Mouse (Mus musculus) frontal cortex, postnatal 25 days (tissue): Measurements from ENCODE around the gene Olfr315.
"Not testable (repeated sequence)": the region's sequence is repeated elsewhere in the genome, so short reads cannot be mapped to it uniquely, and the experiment has no call there.

Experiments
- DNase-seq, 2 experiments: peaks; one replicate each; pipeline ENCODE4 v3.0.0; 2022; ENCODE audit warnings: low spot score in 2 of 2

Olfr315 gene

DNA sequence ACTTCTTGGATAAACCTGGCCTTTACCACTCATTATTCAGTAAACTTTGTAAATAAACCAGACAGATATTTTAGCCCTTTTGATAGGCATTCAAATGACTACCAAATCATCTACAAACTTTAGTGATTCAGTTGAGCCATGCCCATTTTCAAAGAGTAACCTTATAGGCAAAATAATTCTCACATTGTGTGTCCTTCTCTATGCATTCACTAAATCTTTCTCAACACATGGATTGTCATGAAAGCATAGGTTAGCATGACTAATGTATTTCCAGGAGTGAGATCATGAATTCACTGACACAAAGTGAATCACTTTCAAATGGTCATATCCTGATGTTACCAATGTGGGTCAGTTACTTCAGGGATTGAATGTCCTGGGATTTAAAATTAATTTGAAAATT lies at the start of gene Olfr315:
Olfr315 (plus strand) TSS at position 301 of the 400 bp plus-strand sequence.
- DNase-seq: no peak

DNA sequence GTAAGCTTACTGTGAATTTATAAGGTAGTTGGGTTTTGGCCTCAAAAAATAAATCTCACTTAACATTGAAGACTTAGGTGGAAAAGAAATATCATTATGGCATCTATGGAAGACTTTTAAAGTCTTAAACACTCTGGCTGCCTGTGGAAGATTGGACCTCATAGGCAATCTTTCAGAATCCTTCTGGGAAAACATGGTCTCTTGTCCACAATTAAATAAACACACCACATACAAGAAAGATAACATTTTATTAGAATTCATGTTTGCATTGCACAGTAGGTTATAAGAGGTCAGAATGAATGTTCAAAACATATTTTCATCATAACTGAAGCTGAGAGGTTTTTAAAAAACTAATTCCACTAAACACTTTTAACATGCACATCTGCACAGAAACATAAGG lies 49.1 kb upstream of the Olfr315 start, which contains the start of gene Olfr318:
Olfr318 (minus strand) TSS at position 101 of the 400 bp plus-strand sequence.
- DNase-seq: no peak

DNA sequence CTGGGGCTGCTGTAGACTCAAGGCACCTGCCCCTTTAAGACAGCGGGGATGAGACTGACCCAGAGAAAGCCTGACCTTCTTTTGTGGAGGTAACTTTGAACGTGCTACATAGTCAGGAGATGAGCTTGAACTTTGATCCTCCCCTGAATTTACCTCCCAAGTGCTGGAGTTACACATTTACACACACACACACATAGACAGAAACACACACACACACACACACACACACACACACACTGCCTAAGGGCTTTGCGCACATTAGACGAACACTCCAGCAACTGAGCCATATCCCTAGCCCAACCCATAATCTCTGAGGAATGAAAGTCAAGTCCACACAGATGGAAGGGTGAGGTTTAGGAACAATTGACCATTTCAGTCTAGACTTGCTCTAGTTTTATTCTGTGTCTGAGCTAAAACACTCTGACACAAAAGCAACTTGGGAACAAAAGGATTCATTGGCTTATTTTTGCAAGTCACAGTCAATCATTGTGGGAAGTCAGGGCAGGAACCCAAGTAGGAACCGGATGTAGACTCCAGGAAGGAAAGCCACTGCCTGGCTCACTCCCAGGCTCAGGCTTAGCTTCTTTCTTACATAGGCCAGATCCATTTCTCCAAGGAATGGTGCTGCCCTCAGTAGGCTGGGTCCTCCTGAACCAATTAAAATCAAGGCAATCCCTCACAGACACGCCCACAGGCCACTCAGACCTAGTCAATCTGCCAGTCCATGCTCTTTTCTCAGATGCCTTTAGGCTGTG lies 44.9 kb upstream of the Olfr315 start:
- not testable (repeated sequence) for DNase-seq

DNA sequence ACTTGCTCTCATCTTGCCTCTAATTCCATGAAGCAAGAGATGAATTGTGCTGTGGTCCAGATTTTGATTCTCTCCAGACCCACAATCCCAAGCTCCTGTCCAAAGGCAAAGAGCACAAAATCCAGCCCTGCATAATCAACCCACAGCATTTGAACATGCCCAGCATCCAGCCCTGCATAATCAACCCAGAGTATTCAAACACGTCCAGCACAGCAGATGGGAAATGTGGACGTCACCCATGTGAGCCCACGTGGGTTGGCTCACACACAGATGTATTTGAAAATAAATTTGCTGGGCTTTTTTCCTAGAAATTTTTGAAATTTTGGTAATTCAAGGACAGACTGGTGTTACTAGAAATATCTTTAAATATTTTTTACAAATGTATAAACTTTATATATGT lies 39.6 kb upstream of the Olfr315 start:
- DNase-seq: no peak

DNA sequence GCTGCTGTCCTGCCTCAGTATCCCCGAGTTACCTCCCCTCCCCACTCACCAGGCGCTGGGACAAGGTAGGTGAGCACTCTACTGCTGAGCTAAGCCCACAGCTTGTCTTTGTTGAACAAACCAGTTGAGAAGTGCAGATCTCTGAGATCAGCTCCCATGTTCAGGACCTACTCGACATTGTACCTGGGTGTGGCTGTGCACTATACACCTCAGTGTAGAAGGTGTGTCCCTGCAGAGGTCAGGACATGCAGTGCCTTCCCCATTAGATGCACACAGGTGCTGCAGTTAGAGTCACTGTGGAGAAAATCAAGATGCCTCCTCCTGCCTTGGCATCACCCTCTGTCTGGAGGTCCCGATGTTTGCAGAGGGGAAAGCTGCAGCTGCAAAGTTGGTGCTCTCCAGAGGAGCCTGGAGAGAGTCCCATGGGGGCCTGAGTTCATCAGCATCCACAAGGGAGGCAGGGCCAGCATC lies 34.2 kb upstream of the Olfr315 start, which contains the start of gene Olfr317:
Olfr317 (minus strand) TSS at position 421 of the 471 bp plus-strand sequence.
- DNase-seq: no peak

DNA sequence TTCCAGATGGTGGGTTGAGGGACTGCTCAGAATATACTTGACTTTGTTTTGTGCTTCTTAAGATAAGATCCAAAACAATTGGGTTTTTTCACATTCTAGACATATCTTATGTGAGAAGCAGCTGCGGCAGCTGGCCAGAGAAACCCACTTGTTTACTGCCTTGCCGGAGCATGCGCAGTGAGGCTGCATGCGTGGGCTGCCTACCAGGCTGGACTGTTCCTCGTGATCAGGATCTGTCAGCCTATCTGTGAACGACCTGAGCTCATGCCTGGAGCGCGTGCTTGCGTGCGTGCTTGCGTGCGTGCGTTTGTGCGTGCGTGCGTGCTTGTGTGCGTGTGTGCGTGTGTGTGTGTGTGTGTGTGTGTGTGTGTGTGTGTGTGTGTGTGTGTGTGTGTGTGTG lies 21.9 kb upstream of the Olfr315 start:
- peak in 1 of 2 experiments; percentile 30 for DNase-seq

DNA sequence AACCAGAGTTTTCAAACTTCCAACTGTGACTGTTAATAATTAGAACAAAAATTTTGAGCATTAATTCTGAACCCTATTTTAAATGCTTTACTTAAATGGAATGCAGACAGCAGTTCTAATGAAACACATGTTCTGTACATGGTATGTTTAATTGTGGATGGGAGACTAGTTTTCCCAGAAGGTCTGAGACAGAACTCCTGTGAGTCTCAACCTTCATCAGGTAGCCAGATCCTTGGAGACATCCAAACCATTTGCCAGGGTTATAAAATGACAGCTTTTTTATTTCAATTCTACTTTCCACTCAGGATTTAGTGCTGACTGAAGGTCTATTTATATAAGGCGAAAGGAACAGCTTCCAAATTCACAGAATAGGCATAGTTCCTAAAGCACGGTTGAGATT lies 20.6 kb upstream of the Olfr315 start, which contains the start of gene Olfr316:
Olfr316 (plus strand) TSS at position 301 of the 400 bp plus-strand sequence.
- no peak for DNase-seq

DNA sequence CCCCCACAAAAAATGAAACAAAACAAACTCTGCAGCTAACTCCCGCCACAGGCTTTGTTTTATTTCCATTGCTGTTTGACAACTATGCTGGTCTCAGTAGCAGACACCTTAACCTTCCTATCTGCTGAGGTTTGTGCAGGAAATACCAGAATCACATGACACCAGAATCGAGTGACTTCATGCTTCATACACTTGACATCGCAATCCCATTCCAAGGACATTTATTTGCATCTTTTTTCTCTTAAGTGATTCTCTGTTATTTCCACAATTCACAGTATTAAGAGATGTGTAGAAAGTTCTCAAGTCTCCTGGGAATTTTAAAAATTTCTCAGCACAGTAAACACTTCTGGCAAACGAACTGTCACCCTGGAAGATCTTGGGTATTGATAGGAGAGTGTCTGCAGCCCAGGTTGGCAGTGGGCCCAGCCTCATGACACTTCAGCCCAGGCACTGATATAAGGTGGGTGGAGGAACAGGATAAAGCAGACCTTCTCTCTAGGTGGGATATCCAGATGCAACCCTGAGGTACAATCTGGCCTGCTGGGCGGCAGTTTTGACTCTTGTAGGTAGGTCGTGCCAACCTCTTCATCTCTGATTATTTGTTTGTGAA lies 9.6 kb downstream of the Olfr315 start, which contains the start of gene Olfr314:
Olfr314 (plus strand) TSS at position 473 of the 610 bp plus-strand sequence.
- DNase-seq: no peak

DNA sequence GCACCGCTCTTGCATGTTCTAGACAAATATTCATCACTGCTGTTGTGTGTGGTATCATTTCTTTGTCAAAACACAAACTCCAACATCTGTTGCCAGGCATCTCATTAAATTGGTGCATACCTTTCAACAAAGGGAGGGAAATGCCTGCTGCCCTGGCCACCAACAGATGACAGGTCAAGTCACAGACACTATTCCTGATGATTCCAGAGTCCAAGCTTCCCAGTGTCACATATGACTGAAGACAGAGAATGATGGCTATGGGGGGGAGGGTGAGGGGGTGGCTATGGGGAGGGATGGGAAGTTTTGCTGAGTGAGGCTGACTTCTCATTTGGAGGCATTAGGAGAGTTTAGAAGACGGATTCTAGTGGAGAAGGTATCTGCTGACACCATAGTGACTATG lies 11.2 kb downstream of the Olfr315 start:
- no peak for DNase-seq

DNA sequence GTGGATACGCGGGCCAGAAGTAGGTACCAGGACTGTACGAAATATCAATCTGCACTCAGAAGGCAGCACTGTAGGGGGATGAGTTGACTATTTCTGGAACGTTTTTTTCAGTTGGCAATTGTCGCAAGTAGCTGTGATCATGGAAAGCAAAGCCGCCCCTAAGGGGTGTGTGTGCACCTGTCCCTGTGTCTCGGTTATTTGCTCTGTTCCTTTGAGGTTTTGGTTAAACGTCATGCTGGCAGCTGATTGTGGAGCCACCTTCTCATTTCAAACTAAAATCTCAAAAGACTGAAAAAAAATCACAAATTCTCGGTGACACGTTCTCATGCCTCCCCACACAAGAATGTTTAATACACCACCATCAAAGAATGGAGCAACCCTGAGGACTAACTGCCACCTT lies 14.7 kb downstream of the Olfr315 start:
- DNase-seq: no peak

DNA sequence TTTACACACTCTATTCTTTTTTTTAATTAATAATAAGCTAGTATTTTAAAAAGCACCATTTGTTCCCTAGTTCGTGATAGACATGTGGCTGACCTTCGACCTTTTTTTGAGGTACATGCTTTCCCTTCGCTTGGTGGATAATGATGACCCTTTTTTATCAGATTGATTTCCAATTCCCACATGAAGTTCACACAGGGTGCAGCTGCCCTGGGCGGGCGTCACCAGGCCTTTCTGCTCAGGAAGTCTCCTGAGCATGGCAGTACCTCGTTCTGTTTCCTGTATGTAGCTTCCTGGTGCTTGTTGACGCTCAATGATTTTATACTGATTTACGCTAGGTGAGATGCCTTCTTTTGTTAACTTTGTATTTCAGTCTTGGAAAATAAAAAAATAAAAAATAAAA lies 15.4 kb downstream of the Olfr315 start:
- DNase-seq: no peak

DNA sequence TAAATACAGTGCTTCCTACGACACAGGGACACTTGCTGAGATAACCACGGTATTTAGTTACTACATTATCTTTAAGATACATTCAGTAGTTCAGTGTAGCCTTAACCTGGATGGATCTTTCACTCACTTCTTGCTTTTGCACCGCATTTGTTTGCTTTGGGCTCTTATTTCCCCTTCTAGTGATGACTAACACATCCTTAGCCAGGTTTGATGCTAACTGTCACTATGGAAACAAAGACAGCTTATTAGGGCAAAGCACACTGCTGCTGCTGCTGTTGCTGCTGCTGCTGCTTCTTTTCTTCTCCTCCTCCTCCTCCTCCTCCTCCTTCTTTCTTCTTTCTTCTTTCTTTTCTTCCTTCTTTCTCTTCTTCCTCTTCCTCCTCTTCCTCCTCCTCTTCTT lies 16.5 kb downstream of the Olfr315 start:
- no peak for DNase-seq

DNA sequence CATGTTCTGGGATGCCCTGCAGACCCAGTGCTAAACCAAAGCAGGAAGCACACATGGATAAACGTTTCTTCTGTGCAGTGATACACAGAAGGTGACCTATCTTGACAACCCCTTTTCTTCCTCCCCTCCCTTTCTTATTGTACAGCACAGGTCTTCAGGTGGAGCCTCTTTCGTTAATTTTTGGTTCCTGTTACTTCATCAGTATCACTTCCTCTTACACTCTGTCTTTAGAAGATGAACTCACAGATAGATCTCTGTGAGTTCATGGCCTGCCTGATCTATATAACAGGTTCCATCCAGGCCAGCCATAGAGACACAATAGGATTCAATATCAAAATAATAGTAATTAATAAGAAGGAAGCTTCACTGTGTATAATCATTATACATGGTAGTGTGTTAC lies 17.1 kb downstream of the Olfr315 start:
- no peak for DNase-seq

DNA sequence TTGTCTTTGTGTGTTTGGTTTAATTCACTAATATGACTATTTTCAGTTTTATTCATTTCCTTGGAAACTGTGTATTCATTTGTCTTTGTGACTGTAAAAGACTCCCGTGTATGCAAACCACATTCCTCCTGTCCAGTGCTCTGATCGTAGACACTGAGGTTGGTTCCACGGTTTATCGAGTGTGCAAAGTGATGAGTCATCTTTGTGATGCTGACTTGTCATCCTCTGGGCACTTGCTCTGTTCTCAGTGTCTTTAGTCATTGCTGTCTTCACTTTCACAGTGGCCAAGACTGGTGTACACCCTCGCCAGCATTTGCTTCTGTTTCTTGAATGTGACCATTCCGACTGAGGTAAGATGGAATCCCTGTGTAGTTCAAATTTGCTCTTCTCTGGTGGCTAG lies 17.7 kb downstream of the Olfr315 start:
- DNase-seq: no peak

DNA sequence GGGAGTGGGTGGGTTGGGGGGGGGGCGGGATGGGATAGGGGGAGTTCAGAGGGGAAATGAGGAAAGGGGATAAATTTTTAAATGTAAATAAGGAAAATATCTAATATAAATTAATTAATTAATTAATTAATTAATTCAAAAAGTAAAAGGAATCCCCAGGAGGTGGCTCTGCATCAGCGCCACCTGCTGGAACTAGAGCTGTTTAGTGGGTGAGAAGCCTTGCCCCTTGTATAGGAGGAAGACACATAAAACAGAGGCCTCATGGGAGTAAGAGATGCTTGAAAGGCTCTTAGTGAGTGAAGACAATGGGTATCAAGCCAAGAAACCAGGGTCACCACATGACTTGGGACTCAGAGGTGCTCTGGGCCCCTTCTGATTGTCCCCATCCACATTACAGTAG lies 22.9 kb downstream of the Olfr315 start:
- DNase-seq: no peak

DNA sequence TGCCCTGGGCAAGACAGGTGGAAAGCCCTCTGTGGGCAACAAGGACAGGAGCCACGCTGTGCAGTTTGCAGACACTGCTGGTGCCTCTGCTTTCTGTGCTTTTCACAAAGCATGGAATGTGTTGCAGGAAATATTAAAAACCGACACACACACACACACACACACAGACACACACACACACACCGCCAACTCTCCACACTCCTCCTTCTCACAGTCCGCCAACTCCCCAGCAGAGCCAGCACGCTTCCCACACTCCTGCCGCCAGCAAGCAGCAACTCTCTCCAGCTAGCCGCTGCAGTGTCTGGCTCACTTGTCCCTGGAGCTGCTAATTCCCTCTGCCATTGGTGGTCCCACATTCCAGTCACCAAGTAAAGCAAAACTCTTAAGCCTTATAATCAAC lies 23.9 kb downstream of the Olfr315 start:
- DNase-seq: peak; percentile 38 to 52

DNA sequence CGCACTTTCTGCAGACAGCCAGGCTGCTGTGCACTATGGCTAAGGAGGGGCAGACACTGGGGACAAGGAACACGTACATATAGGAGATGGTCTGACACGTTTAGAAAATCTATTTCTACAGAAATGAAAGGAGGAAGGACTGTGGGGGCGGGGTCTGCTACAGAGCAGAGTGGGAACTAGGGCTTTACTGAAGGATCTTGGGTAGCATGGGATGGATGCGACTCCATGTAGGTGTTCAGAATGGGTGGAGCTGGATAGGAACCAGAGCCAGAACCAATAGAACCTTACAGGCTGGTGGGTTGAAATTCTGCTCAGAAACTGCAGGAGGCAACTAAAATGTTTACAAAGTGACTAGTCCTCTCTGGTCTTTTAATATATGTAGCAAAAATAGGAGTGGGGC lies 26.8 kb downstream of the Olfr315 start:
- DNase-seq: peak in 1 of 2 experiments; percentile 23

DNA sequence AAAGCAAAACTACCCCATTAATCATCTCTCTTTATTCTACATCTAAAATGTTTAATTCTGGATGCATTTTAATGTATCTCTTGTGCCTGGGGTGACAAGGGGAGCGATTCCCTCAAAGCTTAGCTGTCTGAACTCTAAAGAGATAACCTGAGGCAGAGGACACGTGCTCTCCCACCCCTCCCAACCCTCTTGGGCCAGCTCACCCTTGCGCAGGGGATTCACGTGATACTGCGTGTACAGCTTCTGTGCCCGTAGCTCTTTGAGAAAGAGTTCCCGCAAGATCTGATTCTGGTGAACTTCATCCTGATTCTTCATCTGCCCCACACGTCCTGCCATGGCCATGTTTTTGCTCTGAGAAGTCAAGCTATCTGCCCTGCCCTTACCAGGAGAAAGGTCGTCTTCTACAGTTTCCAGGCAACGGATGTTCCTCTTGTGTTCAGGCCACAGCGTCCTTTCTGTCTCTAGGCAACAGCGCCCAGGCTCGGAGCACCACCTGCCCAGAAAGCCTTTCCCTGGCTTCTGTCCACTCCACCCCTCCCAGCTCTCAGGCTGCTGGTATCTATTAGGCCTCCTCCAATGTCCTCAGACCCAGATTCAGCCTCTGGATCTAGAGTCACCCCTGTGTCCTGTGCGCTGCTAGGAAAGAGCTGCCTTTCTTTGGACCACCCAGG lies 28.7 kb downstream of the Olfr315 start, which contains the start of gene Fam183b:
Fam183b (minus strand) TSS at position 403 of the 671 bp plus-strand sequence.
- DNase-seq: no peak

DNA sequence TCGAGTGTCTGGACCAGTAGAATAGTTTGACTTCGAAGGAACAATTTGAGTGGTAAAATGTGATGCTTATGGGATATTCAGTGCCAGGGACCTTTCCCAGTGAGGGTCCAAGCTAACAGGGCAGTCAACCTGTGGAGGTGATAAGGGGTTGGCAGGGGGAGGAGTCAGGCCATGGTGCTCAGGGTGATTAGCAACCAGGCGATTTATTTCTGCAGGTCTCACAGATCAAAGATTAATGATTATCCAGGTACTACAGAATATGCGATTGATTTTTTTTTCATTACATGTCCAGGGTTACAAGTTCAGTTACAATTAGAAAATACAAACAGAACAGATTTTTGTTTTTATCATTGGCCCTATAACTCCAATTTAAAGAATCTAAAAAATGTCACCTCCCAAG lies 30.9 kb downstream of the Olfr315 start:
- DNase-seq: no peak

DNA sequence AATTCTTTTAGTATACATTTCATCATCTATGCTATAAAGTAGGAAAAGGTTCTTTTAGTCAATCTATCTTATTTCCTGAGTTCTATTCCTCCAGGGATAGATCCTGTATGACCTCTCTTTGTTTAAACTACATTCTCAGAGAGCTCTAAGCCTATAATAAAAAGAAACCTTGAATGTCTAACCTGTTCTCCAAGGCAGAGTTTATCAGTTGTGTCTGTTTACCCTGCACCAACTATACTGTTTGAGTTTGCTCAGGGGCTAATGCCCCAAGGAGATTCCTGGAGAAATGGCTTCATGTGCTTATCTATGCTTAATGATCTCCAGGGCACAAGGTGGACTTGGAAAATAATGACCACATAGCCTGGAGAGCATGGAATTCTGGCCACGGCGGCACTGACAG lies 31.4 kb downstream of the Olfr315 start:
- no peak for DNase-seq

DNA sequence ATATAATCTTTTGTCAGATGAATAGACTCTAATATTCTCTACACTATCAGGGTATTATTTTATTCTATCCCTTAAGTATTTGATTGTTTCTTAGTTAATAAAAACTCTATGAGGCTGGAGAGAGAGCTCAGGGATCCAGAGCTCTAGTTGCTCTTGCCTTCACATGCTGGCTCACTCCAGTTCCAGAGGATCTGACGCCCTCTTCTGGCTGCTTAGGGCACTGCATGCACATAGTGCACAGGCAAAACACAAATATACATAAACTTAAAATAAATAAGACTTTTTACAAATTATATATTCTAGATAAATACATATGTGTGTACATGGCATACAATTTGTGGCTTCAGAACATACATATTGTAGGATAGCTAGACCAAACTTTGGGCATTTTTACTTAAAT lies 39.0 kb downstream of the Olfr315 start:
- no peak for DNase-seq

DNA sequence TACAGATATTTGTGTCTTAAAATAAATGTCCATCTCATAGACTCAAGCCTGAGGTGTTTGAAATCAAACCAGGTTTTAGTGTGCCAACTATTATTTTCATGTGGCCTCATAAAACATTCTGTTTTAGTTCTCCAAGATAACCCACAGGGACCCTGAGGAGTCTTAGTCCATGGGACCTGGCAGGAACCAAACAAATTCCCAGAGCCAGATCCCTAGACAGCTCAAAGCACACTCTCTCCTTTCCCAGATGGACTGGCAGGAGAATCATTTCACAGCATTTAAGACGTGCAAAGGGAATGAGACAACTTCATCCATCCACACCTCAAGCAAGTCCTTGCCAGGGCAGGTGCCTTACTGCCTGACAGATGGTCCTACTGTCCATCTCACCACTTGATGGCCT lies 41.7 kb downstream of the Olfr315 start, which contains the start of gene Olfr313:
Olfr313 (plus strand) TSS at position 301 of the 400 bp plus-strand sequence.
- DNase-seq: not testable (repeated sequence)
